Mouse (Mus musculus): ENCODE data around the gene Fam78a.

GRCm38 (mm10) chr2:32029636-32030035 lies 55.0 kb downstream of the Fam78a start:
- TF ChIP-seq CTCF (IDR thresholded peaks at IDR 0.05; ENCODE audit: control insufficient read depth, insufficient read depth, insufficient read length) (no peak), MAX (IDR thresholded peaks at IDR 0.05) (no peak), USF1 (IDR thresholded peaks at IDR 0.05; ENCODE audit: low read depth) (no peak), MYOD1 (IDR thresholded peaks at IDR 0.05; ENCODE audit: control insufficient read depth, insufficient read length, low read depth) (no peak), MYOG (IDR thresholded peaks at IDR 0.05; ENCODE audit: control insufficient read depth, extremely low read depth, insufficient read length) (no peak), CEBPB (IDR thresholded peaks at IDR 0.05; ENCODE audit: low read depth) (no peak), FOSL1 (IDR thresholded peaks at IDR 0.05; ENCODE audit: insufficient read depth, low read length, poor library complexity, severe bottlenecking) (no peak)

Data from C2C12 (cell line).